Mouse (Mus musculus): Measurements from ENCODE around the gene Cldn11.
"Not testable (repeated sequence)": the region's sequence is repeated elsewhere in the genome, so short reads cannot be mapped to it uniquely, and the experiment has no call there.

The Cldn11 gene

GRCm38 (mm10) chr3:31149706-31150105 is at the start of gene Cldn11:
Gene Cldn11, plus strand, starts transcription at chr3:31149920.
- DNase-seq = peak; percentile 22

- no peak for DNase-seq
These were observed 49.7 kb upstream of the Cldn11 start for GRCm38 (mm10) chr3:31100026-31100425.

- DNase-seq = no peak
These were observed 48.9 kb upstream of the Cldn11 start for GRCm38 (mm10) chr3:31100802-31101201.

DNA sequence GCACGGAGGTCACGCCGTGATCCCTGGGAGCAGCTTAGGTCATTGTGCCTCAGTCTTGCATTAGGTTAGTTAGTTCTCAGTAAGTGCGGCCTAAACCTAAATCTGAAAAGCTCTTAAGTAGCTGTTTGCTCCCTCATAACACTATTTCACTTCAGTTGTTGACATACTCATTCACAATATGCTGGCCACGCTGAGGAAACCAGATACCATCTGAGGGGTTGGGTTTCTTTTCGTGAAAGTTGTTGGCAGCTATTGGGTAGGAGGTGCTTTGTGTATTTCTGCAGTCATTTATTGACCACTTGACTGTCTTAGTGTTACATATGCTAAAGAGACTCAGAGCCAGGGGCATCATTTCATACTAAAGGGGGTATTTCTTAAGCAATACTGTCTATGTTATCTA is 44.8 kb upstream of the Cldn11 start:
- no peak for DNase-seq

GRCm38 (mm10) chr3:31106597-31106996 is 43.1 kb upstream of the Cldn11 start:
- DNase-seq = no peak

GRCm38 (mm10) chr3:31107674-31108073 is 42.0 kb upstream of the Cldn11 start:
- peak; percentile 27 for DNase-seq

GRCm38 (mm10) chr3:31109108-31109507 is 40.6 kb upstream of the Cldn11 start:
- no peak for DNase-seq

GRCm38 (mm10) chr3:31123098-31123497 is 26.6 kb upstream of the Cldn11 start:
- no peak for DNase-seq

DNA sequence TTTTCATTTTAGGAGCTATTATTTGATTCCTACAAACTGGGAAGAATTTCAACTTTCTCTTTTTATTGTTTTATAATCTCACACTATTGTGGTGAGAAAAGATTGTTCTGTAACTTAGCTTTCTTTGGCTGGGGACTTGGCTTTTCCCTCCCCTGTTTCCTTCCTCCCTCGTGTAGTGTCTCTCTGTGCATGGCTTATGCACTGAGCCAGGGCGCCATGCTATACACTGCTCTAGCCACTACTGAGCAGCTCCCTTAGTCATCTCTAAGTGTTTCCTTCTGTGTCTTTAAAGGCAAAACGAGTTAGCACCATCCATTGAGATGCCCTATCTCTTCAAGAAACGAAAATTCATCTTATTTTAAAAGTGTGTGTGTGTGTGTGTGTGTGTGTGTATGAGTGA is 23.4 kb upstream of the Cldn11 start:
- no peak for DNase-seq

- DNase-seq = no peak
These were observed 22.9 kb upstream of the Cldn11 start for GRCm38 (mm10) chr3:31126848-31127247.

DNA sequence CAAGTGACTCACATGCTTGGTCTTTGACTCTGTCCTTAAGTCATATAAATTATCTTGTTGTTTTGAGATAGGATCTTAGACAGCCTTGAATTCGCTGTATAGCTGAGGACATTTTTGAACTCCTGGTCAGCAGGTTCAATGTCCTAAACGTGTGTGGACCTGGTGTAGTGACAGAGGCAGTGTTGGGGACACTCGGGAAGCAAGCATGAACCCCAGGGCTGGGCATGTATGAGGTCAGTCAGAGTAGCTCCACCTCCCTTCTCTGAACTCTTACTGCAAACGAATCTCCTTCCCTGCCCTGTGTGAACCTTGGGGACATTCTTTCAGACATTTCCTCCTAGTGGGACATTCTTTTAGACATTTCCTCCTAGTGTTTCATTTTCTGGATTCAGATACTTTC is 20.0 kb upstream of the Cldn11 start:
- DNase-seq = no peak

DNA sequence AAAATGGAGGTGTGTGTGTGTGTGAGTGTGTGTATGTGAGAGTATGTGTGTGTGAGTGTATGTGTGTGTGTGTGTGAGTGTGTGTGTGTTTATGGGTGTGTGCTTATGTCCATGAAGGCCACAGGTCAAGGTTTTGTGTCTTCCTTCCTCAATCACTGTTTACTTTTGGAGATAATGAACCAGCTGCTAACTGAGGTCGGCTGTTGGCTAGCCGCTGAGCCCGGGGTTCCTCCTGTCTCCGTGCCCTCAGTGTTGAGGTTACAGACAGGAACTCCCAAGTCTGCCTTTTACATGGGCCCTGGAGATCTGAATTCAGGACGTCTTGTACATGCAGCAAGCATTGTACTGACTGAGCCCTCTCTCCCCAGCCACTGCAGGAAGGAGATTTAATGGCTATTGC is 16.1 kb upstream of the Cldn11 start:
- no peak for DNase-seq

GRCm38 (mm10) chr3:31134246-31134645 is 15.5 kb upstream of the Cldn11 start:
- no peak for DNase-seq

GRCm38 (mm10) chr3:31134696-31135095 is 15.0 kb upstream of the Cldn11 start:
- no peak for DNase-seq

GRCm38 (mm10) chr3:31136591-31136990 is 13.1 kb upstream of the Cldn11 start:
- not testable (repeated sequence) for DNase-seq

DNA sequence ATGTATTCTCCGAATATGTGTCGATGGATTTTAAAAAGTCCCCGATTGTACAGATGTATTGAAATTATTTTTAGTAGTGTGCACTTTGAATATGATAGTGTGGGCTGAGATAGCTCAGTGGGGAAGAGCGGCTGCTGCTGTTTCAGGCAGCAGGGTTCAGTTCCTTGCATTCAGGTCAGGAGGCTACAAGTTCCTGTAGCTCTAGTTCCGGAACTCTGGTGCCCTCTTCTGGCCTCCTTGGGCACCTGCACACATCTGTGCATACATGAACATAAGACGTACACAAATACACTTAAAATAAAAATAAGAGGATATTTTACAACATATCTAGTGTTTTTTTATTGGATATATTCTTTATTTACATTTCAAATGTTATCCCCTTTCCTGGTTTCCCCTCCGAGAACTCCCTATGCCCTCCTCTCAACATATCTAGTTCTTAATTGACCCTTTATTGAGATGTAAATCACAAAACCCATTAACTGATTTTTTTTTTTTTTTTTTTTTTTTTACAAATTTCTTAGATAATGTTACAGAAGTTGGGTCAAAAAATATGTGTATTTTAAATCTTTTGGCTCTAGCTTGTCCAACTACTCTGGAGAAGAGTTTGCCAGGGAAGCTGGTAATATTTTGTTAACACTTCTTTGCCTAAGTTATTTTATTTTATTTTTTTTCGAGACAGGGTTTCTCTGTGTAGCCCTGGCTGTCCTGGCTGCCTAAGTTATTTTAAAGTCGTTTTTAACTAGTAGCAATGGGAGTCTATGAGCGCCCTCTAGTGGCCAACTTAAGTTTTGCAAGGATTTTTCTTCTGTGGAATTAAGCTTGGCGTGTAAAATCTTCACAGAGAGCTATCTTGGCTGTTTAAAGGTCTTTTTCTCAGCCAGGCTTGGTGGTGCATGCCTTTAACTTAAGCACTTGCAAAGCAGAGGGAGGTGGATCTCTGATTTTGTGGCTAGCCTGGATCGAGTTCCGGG is 11.0 kb upstream of the Cldn11 start:
- peak; percentile 83 for DNase-seq

DNA sequence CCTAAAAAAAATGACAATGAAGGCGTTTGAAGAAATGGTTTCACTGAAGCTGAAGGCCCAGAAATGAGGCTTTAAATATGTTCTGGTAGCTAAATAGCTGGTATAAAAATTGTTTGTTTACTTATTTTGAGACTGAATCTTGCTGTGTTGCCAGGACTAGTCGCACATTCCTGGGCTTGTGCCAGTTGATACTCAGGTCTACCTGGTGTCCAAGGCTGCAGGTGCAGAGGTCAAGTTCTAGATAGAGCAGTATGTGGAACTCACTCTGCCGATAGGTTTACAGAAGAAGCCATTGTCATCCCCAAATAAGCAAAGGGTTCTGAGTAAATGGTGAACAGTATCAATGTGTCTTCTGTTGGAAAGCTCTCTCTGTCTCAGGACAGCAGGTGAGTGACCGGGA is 8.1 kb upstream of the Cldn11 start:
- DNase-seq = no peak

DNA sequence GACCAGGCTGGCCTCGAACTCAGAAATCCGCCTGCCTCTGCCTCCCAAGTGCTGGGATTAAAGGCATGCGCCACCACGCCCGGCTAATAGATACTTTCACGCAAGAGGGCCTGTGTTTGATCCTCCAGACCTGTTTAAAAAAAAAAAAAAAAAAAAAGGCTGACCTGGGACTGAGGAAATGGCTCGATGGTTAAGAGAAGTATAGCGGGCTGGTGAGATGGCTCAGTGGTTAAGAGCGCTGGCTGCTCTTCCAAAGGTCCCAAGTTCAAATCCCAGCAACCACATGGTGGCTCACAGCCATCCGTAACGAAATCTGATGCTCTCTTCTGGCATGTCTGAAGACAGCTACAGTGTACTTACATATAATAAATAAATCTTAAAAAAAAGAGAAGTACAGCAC is 4.5 kb upstream of the Cldn11 start:
- DNase-seq = not testable (repeated sequence)

GRCm38 (mm10) chr3:31145641-31146290 is 4.0 kb upstream of the Cldn11 start:
- DNase-seq = peak; percentile 80

DNA sequence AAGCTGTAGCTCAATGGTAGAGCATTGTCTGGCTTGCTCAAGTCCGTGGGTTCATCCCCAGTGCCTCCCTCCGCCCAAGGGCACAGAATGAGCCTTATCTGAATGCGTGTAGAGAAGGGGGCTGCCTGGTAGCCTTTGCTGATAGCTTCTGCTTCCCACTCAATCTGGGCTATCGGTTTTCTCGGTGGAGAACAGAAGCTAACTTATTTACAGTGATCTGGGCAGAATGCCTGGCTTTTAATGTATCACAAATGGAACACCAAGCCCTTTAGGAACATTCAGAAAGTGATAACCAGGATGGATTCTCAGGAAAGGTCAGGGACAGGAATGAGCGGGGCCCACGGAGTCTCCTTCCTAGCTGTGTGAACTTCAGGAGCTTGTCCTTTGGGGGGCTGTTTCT is 1.1 kb upstream of the Cldn11 start:
- no peak for DNase-seq

DNA sequence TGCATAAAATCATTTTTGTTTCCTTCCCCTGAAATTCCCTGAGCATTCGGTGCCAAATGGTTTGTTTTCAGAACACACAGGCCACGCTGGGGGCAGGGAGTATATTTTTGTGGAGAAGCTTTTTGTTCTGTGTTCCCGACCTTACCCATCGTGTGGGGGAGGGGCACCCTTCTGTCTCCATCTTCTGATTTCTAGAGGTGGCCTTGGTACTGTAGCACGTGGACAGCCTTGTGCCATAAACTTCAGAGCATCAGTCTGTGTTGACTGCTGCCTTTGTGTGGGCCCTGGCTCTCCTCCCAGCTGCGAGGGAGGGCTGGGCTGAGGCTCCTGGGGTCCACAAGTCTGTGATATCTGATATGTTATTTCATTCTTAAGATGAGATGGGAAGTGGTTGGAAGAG is 2.4 kb downstream of the Cldn11 start:
- no peak for DNase-seq

- no peak for DNase-seq
These were observed 6.4 kb downstream of the Cldn11 start for GRCm38 (mm10) chr3:31156126-31156525.

DNA sequence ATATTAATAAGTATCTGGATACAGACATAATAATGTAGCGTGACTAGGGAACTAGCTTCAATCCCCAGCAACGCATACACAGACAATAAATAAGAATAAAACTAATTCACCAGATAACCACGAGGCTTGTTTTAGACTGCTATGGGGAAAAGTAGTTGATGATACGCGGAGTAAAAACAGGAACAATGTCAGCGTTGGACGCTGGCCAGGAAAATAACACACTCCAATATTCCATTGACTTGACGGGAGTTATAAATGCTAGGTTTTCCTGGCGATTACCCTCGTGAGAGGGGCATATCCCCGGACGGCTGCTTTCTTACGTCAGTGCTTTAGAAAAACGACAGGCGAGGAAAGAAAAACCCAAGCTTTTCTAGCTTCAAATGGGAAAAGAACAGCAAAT is 8.1 kb downstream of the Cldn11 start:
- DNase-seq = no peak

GRCm38 (mm10) chr3:31160046-31160445 is 10.3 kb downstream of the Cldn11 start:
- no peak for DNase-seq
